Mouse (Mus musculus) CH12.LX (cell line): ENCODE results near the gene Esyt2. TPM values are rescaled to one million over a fixed set of nuclear protein-coding genes. Genes with fewer than 3 reads are reported as not detected.

Experiments
- DNase-seq: peaks from one replicate; pipeline ENCODE4 v3.0.0-alpha.2; 2013; ENCODE audit errors: extremely low read depth
- H3K27ac ChIP-seq: 2 replicates; pipeline ENCODE4 v1.5.1; 2012; ENCODE audit warnings: low read depth, mild to moderate bottlenecking, control low read depth, moderate library complexity; ENCODE audit not compliant: insufficient read depth
- H3K27me3 ChIP-seq: replicated peaks from 2 replicates; pipeline ENCODE3; 2012; ENCODE audit warnings: inconsistent platforms
- H3K36me3 ChIP-seq, 2 experiments: replicated peaks in 1 of 2; 2 replicates each; pipeline versions ENCODE3 to v1.6.1; 2012; ENCODE audit warnings: inconsistent platforms in 1 of 2, low read length in 1 of 2, mild to moderate bottlenecking in 1 of 2, mixed read lengths in 1 of 2, moderate library complexity in 1 of 2; ENCODE audit not compliant: control insufficient read depth in 1 of 2, insufficient read depth in 1 of 2
- H3K4me1 ChIP-seq, 2 experiments: 2 replicates each; pipeline ENCODE4 v1.6.1; 2012; ENCODE audit warnings: inconsistent platforms in 1 of 2, moderate library complexity in 1 of 2; ENCODE audit not compliant: insufficient read depth in 2 of 2, control insufficient read depth in 1 of 2
- H3K4me2 ChIP-seq: 2 replicates; pipeline ENCODE4 v1.6.1; 2012; ENCODE audit warnings: low read depth, mild to moderate bottlenecking, control low read depth; ENCODE audit not compliant: poor library complexity, insufficient read depth, severe bottlenecking
- H3K4me3 ChIP-seq, 3 experiments: fragments of 150-350 bp in 1 of 3; sonication (generic) in 1 of 3; replicated peaks in 1 of 3; 2 replicates each; pipeline versions ENCODE3 to v1.5.1; 2011 to 2012; ENCODE audit warnings: low read depth in 2 of 3, low read length in 2 of 3, mild to moderate bottlenecking in 2 of 3, moderate library complexity in 2 of 3, control low read depth in 1 of 3, improper control_type of control experiment in 1 of 3, inconsistent platforms in 1 of 3, mixed read lengths in 1 of 3; ENCODE audit not compliant: poor library complexity in 1 of 3
- H3K79me2 ChIP-seq: replicated peaks from 2 replicates; pipeline ENCODE4 v1.6.1; 2012; ENCODE audit warnings: mild to moderate bottlenecking, moderate library complexity; ENCODE audit not compliant: control insufficient read depth, poor library complexity, insufficient read depth, severe bottlenecking; ENCODE audit errors: extremely low read depth
- H3K9ac ChIP-seq: 2 replicates; pipeline ENCODE4 v1.6.1; 2012; ENCODE audit warnings: low read depth, mild to moderate bottlenecking, control low read depth, moderate library complexity; ENCODE audit not compliant: insufficient read depth
- H3K9me3 ChIP-seq: replicated peaks from 2 replicates; pipeline ENCODE3; 2012; ENCODE audit warnings: low read length, inconsistent platforms, mixed read lengths
- BHLHE40 ChIP-seq: IDR thresholded peaks from 2 replicates; pipeline ENCODE4 v1.6.1; 2011; ENCODE audit warnings: mild to moderate bottlenecking, low read depth, low read length, improper control_type of control experiment
- CHD1 ChIP-seq: IDR thresholded peaks from 2 replicates; pipeline ENCODE4 v1.6.1; 2012; ENCODE audit warnings: low read depth, low read length, improper control_type of control experiment, inconsistent platforms
- E2F4 ChIP-seq: IDR thresholded peaks from 2 replicates; pipeline ENCODE4 v1.6.1; 2011; ENCODE audit warnings: low read depth, low read length, improper control_type of control experiment; ENCODE audit not compliant: insufficient replicate concordance
- EP300 ChIP-seq: IDR thresholded peaks from 2 replicates; pipeline ENCODE4 v1.6.1; 2011; ENCODE audit warnings: low read length, improper control_type of control experiment
- HCFC1 ChIP-seq: IDR thresholded peaks from 2 replicates; pipeline ENCODE4 v1.6.1; 2012; ENCODE audit warnings: low read depth, mild to moderate bottlenecking, inconsistent platforms, low read length, improper control_type of control experiment
- JUN ChIP-seq: IDR thresholded peaks from 2 replicates; pipeline ENCODE4 v1.6.1; 2011; ENCODE audit warnings: low read depth, mild to moderate bottlenecking, low read length, improper control_type of control experiment, moderate library complexity; ENCODE audit not compliant: insufficient read depth
- KAT2A ChIP-seq: IDR thresholded peaks from 2 replicates; pipeline ENCODE4 v1.6.1; 2012; ENCODE audit warnings: low read length, improper control_type of control experiment, inconsistent platforms; ENCODE audit not compliant: insufficient replicate concordance
- NELFE ChIP-seq: IDR thresholded peaks from 2 replicates; pipeline ENCODE4 v1.6.1; 2011; ENCODE audit warnings: low read depth, low read length, improper control_type of control experiment
- NRF1 ChIP-seq: IDR thresholded peaks from 2 replicates; pipeline ENCODE4 v1.6.1; 2014; ENCODE audit warnings: low read depth, mild to moderate bottlenecking, inconsistent platforms, low read length, improper control_type of control experiment, moderate library complexity
- PAX5 ChIP-seq: IDR thresholded peaks from 2 replicates; pipeline ENCODE4 v1.6.1; 2012; ENCODE audit warnings: low read length, inconsistent platforms, mixed read lengths
- POLR2A ChIP-seq: IDR thresholded peaks from 2 replicates; pipeline ENCODE4 v1.6.1; 2011; ENCODE audit warnings: low read depth, mild to moderate bottlenecking, improper control_type of control experiment, low read length
- POLR2AphosphoS2 ChIP-seq: IDR thresholded peaks from 2 replicates; pipeline ENCODE4 v1.6.1; 2011; ENCODE audit warnings: low read depth, low read length, improper control_type of control experiment
- TCF12 ChIP-seq: IDR thresholded peaks from 2 replicates; pipeline ENCODE4 v1.6.1; 2014; ENCODE audit warnings: low read depth, mild to moderate bottlenecking, inconsistent platforms, low read length, improper control_type of control experiment
- USF1 ChIP-seq: IDR thresholded peaks from 2 replicates; pipeline ENCODE4 v1.6.1; 2014; ENCODE audit warnings: low read depth, mild to moderate bottlenecking, inconsistent platforms, low read length, improper control_type of control experiment
- USF2 ChIP-seq: conservative IDR thresholded peaks from 2 replicates; pipeline ENCODE4 v1.6.1; 2011; ENCODE audit warnings: low read depth, low read length, improper control_type of control experiment
- ZC3H11A ChIP-seq: IDR thresholded peaks from 2 replicates; pipeline ENCODE4 v1.6.1; 2012; ENCODE audit warnings: low read depth, mild to moderate bottlenecking, inconsistent platforms, low read length, improper control_type of control experiment
- ZKSCAN1 ChIP-seq: IDR thresholded peaks from 2 replicates; pipeline ENCODE4 v1.6.1; 2012; ENCODE audit warnings: low read depth, inconsistent platforms, low read length, improper control_type of control experiment, borderline replicate concordance
- dilution Hi-C: fragments of 300-500 bp; cut with MboI; formaldehyde crosslinking; loops from 2 replicates; pipeline ENCODE4 v1.14.3; 2020; ENCODE audit warnings: low sequenced_read_pairs; ENCODE audit not compliant: extremely low pct_unique_long_range_greater_than_20kb, extremely low pct_ligation_motif_present
- in situ Hi-C: fragments of 300-500 bp; cut with MboI; formaldehyde crosslinking; loops from 3 replicates; pipeline ENCODE4 v1.14.3; 2019; ENCODE audit warnings: low sequenced_read_pairs, low pct_ligation_motif_present, low pct_unique_long_range_greater_than_20kb, mixed read lengths
- polyA plus RNA-seq: library from polyadenylated mRNA; unstranded; fragments of >175 nt; gene quantifications from 2 replicates; pipeline ENCODE4 v1.2.1, GENCODE M21; 2012; ENCODE audit warnings: low read depth; ENCODE audit not compliant: insufficient read length
- total RNA-seq, 2 experiments: library from RNA; depleted of rRNA; stranded (reverse); fragments of 300-350 nt in 1 of 2; fragments of >200 nt in 1 of 2; gene quantifications; 2 replicates each; pipeline ENCODE4 v1.2.3; 2012 to 2014

Esyt2 gene
- total and polyA plus RNA-seq, 3 experiments, result 6.9 to 12.8 (median 8.2) TPM

DNA sequence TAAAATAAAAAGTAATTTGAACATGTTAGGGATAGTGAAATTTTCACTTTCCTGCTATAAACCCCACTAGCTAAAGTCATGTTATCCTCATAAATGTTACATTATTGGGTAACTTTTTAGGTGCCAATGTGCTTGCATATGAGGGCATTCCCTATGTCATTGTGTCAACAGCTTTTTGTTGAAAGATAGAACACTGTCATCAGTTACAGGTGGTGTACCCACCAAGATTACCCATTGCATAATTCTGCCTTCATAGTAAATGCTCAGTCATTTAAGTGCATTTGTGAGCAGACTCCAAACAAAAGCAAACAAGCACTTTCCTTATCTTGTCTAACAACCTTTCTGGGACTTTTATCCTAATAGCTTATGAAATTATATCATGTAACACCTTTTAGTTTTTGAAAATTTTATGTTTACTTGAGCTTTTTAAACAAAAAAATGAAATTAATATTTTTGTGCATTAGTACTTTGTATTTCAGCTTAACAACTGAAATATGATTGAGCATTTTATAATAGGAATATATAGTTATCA lies 67.8 kb downstream of the Esyt2 start:
- Histone ChIP-seq H3K9me3 (no peaks in the 10 kb centered on the region), H3K9ac (no peak overlapping the region), H3K27me3 (no peaks in the 10 kb centered on the region), H3K4me2 (no peak overlapping the region), H3K36me3 (peaks cover 0 to 27% of the 10 kb centered on the region in 2 experiments), H3K79me2 (no peaks in the 10 kb centered on the region), H3K4me1 (peaks cover 0 to 18% of the 10 kb centered on the region in 2 experiments; a peak in 2 of 4 replicates), H3K4me3 (no peak overlapping the region), H3K27ac (no peak overlapping the region)
- TF ChIP-seq JUN (no peak), BHLHE40 (no peak), PAX5 (no peak), TCF12 (no peak), NELFE (no peak), KAT2A (no peak), NRF1 (no peak), ZKSCAN1 (no peak), CHD1 (no peak), ZC3H11A (no peak), EP300 (no peak), E2F4 (no peak), USF2 (no peak), HCFC1 (no peak), POLR2AphosphoS2 (no peak), POLR2A (no peak), USF1 (no peak)
- in situ Hi-C loops (no loop called here), dilution Hi-C loops (no loop called here)
- DNase-seq, result no peak

DNA sequence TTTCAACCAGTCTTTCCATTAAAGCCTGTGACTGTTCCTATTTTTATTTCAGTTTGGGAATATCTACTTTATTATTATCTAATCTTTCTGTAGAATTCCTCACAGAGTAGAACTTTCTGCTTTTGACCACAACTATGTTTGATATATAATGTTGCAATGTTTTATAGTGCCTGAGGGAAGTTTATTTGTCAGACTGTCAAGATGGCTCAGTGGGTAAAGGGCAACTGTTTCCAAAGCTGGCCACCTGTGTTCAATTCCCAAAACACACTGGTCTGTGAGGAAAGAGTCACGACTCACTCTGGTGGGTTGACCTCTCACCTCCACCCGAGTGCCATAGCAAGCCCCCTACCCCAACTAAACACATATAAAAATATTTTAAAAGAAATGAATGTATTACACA lies 68.4 kb downstream of the Esyt2 start:
- Histone ChIP-seq H3K9ac (no peak overlapping the region), H3K9me3 (no peaks in the 10 kb centered on the region), H3K27me3 (no peaks in the 10 kb centered on the region), H3K4me3 (no peak overlapping the region)
- in situ Hi-C loops, result no loop called here
- DNase-seq, result no peak
- no peak for TF ChIP-seq TCF12
- TF ChIP-seq, all 38 proteins: peak for 0
- H3K4me1 ChIP-seq, result peaks cover 0 to 18% of the 10 kb centered on the region in 2 experiments; a peak in 2 of 4 replicates
- no peak overlapping the region for H3K27ac ChIP-seq
- H3K36me3 ChIP-seq, result peaks cover 0 to 24% of the 10 kb centered on the region in 2 experiments
- dilution Hi-C loops, result no loop called here
- H3K4me2 ChIP-seq, result no peak overlapping the region
- H3K79me2 ChIP-seq, result no peaks in the 10 kb centered on the region
